Mouse (Mus musculus): Measurements from ENCODE around the gene Tpcn2. TPM values are rescaled to one million over a fixed set of nuclear protein-coding genes. Genes with fewer than 3 reads are reported as not detected.

The Tpcn2 gene
- total and polyA plus RNA-seq, 3 experiments, result 1.9 to 7.9 (median 3.0) TPM

GRCm38 (mm10) chr7:145169703-145170102 lies 114.1 kb downstream of the Tpcn2 start:
- Histone ChIP-seq H3K4me3 (no peak overlapping the region), H3K27ac (no peak overlapping the region), H3K4me1 (ENCODE audit: control insufficient read depth, insufficient read depth, low read length) (no peaks in the 10 kb centered on the region), H3K9ac (ENCODE audit: low read depth, low read length) (no peak overlapping the region), H3K36me3 (ENCODE audit: control insufficient read depth, insufficient read depth, low read length) (no peaks in the 10 kb centered on the region), H3K79me2 (replicated peaks; ENCODE audit: control insufficient read depth, insufficient read depth, low read length) (no peaks in the 10 kb centered on the region), H3K27me3 (ENCODE audit: control insufficient read depth, insufficient read depth, low read length) (no peaks in the 10 kb centered on the region)
- intact Hi-C loops (cut with DNase I), result no loop called here
- 77% methylated on average over 3 of the region's 3 CpGs for WGBS
- DNase-seq, result no peak
- TF ChIP-seq POLR2A (IDR thresholded peaks at IDR 0.05; ENCODE audit: insufficient read depth, low read depth, low read length) (no peak), CTCF (IDR thresholded peaks at IDR 0.05) (no peak), EP300 (IDR thresholded peaks at IDR 0.05; ENCODE audit: insufficient read depth, low read depth, low read length) (no peak)

GRCm38 (mm10) chr7:145159283-145160240 lies 124.2 kb downstream of the Tpcn2 start:
- intact Hi-C loops (cut with DNase I), result no loop called here
- Histone ChIP-seq H3K79me2 (replicated peaks; ENCODE audit: control insufficient read depth, insufficient read depth, low read length) (no peaks in the 10 kb centered on the region), H3K4me3 (no peak overlapping the region), H3K27me3 (ENCODE audit: control insufficient read depth, insufficient read depth, low read length) (no peaks in the 10 kb centered on the region), H3K9ac (ENCODE audit: low read depth, low read length) (no peak overlapping the region), H3K36me3 (ENCODE audit: control insufficient read depth, insufficient read depth, low read length) (no peaks in the 10 kb centered on the region), H3K27ac (no peak overlapping the region), H3K4me1 (ENCODE audit: control insufficient read depth, insufficient read depth, low read length) (no peaks in the 10 kb centered on the region)
- DNase-seq, result no peak
- WGBS, result 81% methylated on average over 13 of the region's 13 CpGs
- no peak for TF ChIP-seq POLR2A (IDR thresholded peaks at IDR 0.05; ENCODE audit: insufficient read depth, low read depth, low read length)
- no peak for TF ChIP-seq CTCF (IDR thresholded peaks at IDR 0.05)
- TF ChIP-seq EP300 (IDR thresholded peaks at IDR 0.05; ENCODE audit: insufficient read depth, low read depth, low read length), result no peak

GRCm38 (mm10) chr7:145155666-145156065 lies 128.1 kb downstream of the Tpcn2 start:
- no peaks in the 10 kb centered on the region for H3K79me2 ChIP-seq (replicated peaks; ENCODE audit: control insufficient read depth, insufficient read depth, low read length)
- no peak overlapping the region for H3K4me3 ChIP-seq
- intact Hi-C loops (cut with DNase I), result no loop called here
- no peak for DNase-seq
- no peaks in the 10 kb centered on the region for H3K4me1 ChIP-seq (ENCODE audit: control insufficient read depth, insufficient read depth, low read length)
- H3K9ac ChIP-seq (ENCODE audit: low read depth, low read length), result no peak overlapping the region
- no peaks in the 10 kb centered on the region for H3K36me3 ChIP-seq (ENCODE audit: control insufficient read depth, insufficient read depth, low read length)
- no peak overlapping the region for H3K27ac ChIP-seq
- TF ChIP-seq CTCF (IDR thresholded peaks at IDR 0.05), result no peak
- no peak for TF ChIP-seq EP300 (IDR thresholded peaks at IDR 0.05; ENCODE audit: insufficient read depth, low read depth, low read length)
- TF ChIP-seq POLR2A (IDR thresholded peaks at IDR 0.05; ENCODE audit: insufficient read depth, low read depth, low read length), result no peak
- H3K27me3 ChIP-seq (ENCODE audit: control insufficient read depth, insufficient read depth, low read length), result no peaks in the 10 kb centered on the region
- WGBS, result 88% methylated on average over 4 of the region's 4 CpGs

GRCm38 (mm10) chr7:145154066-145154465 lies 129.7 kb downstream of the Tpcn2 start:
- H3K27ac ChIP-seq, result no peak overlapping the region
- no peak overlapping the region for H3K4me3 ChIP-seq
- H3K9ac ChIP-seq (ENCODE audit: low read depth, low read length), result no peak overlapping the region
- TF ChIP-seq POLR2A (IDR thresholded peaks at IDR 0.05; ENCODE audit: insufficient read depth, low read depth, low read length) (no peak), CTCF (IDR thresholded peaks at IDR 0.05) (no peak), EP300 (IDR thresholded peaks at IDR 0.05; ENCODE audit: insufficient read depth, low read depth, low read length) (no peak)
- intact Hi-C loops (cut with DNase I), result no loop called here
- no peaks in the 10 kb centered on the region for H3K79me2 ChIP-seq (replicated peaks; ENCODE audit: control insufficient read depth, insufficient read depth, low read length)
- DNase-seq, result no peak
- H3K36me3 ChIP-seq (ENCODE audit: control insufficient read depth, insufficient read depth, low read length), result no peaks in the 10 kb centered on the region
- 65% methylated on average over 1 of the region's 1 CpGs for WGBS
- H3K27me3 ChIP-seq (ENCODE audit: control insufficient read depth, insufficient read depth, low read length), result no peaks in the 10 kb centered on the region
- H3K4me1 ChIP-seq (ENCODE audit: control insufficient read depth, insufficient read depth, low read length), result no peaks in the 10 kb centered on the region

- Histone ChIP-seq H3K79me2 (replicated peaks; ENCODE audit: control insufficient read depth, insufficient read depth, low read length) (no peaks in the 10 kb centered on the region), H3K9ac (ENCODE audit: low read depth, low read length) (no peak overlapping the region), H3K36me3 (ENCODE audit: control insufficient read depth, insufficient read depth, low read length) (no peaks in the 10 kb centered on the region), H3K4me3 (no peak overlapping the region), H3K27me3 (ENCODE audit: control insufficient read depth, insufficient read depth, low read length) (no peaks in the 10 kb centered on the region), H3K4me1 (ENCODE audit: control insufficient read depth, insufficient read depth, low read length) (no peaks in the 10 kb centered on the region), H3K27ac (no peak overlapping the region)
- no peak for DNase-seq
- intact Hi-C loops (cut with DNase I), result no loop called here
- 86% methylated on average over 3 of the region's 3 CpGs for WGBS
- TF ChIP-seq EP300 (IDR thresholded peaks at IDR 0.05; ENCODE audit: insufficient read depth, low read depth, low read length) (no peak), CTCF (IDR thresholded peaks at IDR 0.05) (no peak)
These were observed 132.0 kb downstream of the Tpcn2 start for GRCm38 (mm10) chr7:145151845-145152244.

- H3K27me3 ChIP-seq (ENCODE audit: control insufficient read depth, insufficient read depth, low read length), result no peaks in the 10 kb centered on the region
These were observed 134.9 kb downstream of the Tpcn2 start for GRCm38 (mm10) chr7:145148902-145149301.

More at GRCm38 (mm10) chr7:145148902-145149301, 134.9 kb downstream of the Tpcn2 start:
- intact Hi-C loops (cut with DNase I), result loop anchor here (5.0 to 10.0 kb wide), 2 partner anchors 64 to 212 kb away; partner anchors contain the start of gene Ccnd1
- Histone ChIP-seq H3K79me2 (replicated peaks; ENCODE audit: control insufficient read depth, insufficient read depth, low read length) (no peaks in the 10 kb centered on the region), H3K27ac (no peak overlapping the region), H3K4me1 (ENCODE audit: control insufficient read depth, insufficient read depth, low read length) (no peaks in the 10 kb centered on the region), H3K4me3 (no peak overlapping the region), H3K36me3 (ENCODE audit: control insufficient read depth, insufficient read depth, low read length) (no peaks in the 10 kb centered on the region), H3K9ac (ENCODE audit: low read depth, low read length) (no peak overlapping the region)
- 77% methylated on average over 4 of the region's 4 CpGs for WGBS
- no peak for DNase-seq
- no peak for TF ChIP-seq POLR2A (IDR thresholded peaks at IDR 0.05; ENCODE audit: insufficient read depth, low read depth, low read length)
- no peak for TF ChIP-seq EP300 (IDR thresholded peaks at IDR 0.05; ENCODE audit: insufficient read depth, low read depth, low read length)
- no peak for TF ChIP-seq CTCF (IDR thresholded peaks at IDR 0.05)

All from heart, adult 2 months (tissue).